Mouse (Mus musculus) gonadal fat pad, adult 2 months (tissue): Measurements from ENCODE around the gene Lsamp. TPM values are rescaled to one million over a fixed set of nuclear protein-coding genes. Genes with fewer than 3 reads are reported as not detected.

Source experiments
- DNase-seq: peaks from one replicate; pipeline ENCODE4 v3.0.0-alpha.2; 2012; ENCODE audit warnings: low read depth
- polyA plus RNA-seq: library from polyadenylated mRNA; depleted of rRNA; stranded (reverse); fragments of >200 nt; gene quantifications from 2 replicates; pipeline ENCODE4 v1.2.3, GENCODE M21; 2012; rRNA removed

The Lsamp gene
- polyA plus RNA-seq: 0.22 and 0.42 TPM in 2 replicates

- no peak for DNase-seq
Measured at GRCm38 (mm10) chr16:39984205-39984634, at the start of gene Lsamp. Gene Lsamp, plus strand, starts transcription at chr16:39984361.

DNA sequence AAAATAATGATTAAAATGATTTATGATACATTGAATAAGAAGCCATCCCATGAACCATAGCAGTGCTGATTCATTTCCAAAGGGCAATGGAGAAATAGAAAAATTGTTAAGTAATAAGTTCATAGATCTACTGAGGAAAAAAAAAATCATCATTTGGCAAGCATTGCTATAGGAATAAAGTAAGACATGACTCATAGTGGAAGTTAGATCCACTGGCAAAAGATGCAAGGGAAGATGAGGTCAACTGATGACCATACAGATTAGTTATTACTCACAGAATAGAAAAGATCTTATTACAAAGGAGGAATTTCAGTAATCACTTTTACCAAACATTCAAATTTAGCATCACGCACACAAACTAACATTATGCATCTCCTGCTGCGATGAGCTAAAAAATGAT, 26.5 kb upstream of the Lsamp start:
- no peak for DNase-seq

DNA sequence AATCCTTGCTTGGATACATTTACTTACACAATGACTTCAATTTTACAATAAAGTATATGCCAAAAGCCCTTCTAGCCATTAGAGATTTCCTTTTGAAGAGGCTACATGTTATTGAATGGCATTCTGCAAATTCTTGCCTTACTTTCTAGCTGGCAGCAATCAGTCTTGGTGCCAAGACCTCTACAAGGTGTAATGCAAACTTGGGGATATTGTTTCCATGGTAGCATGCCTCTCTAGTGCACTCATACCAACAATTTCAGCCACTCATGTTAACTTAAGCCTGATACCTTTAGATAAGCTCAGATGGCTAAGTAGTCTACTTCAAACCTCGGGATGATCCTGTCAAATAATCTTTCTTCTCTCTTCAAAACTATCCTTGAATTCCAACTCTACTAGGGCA, 11.4 kb upstream of the Lsamp start:
- DNase-seq: no peak

DNA sequence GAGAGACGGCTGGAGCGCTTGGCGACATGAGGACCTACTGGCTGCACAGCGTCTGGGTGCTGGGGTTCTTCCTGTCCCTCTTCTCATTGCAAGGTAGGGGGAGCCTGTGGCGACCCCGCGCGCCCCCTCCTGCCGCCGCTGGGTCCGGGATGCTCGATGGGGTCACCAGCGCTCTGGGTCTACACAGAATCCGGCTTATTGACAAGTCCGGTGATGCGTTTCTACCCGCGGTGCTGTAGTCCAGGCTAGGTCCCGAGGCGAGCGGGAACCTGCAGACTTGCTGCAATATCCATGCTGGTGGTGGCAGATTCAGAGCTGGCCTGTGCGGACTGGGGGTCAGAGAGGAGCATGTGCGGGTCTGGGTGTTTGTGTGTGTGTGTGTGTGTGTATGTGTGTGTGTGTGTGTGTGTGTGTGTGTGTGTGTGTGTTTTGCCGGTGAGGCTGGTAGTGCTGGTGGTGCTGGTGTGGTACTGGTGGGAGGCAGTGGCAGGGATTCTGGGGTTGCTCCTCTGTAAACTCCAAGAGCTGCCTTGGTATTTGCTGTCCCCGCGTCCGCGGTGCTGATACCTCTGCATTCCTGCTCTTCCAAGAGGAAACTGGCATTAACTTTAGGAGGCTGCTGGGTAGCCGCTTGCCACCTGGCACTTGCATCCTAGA, 602 bp downstream of the Lsamp start:
- DNase-seq: no peak

GRCm38 (mm10) chr16:39988466-39988865, 4.3 kb downstream of the Lsamp start:
- no peak for DNase-seq

DNA sequence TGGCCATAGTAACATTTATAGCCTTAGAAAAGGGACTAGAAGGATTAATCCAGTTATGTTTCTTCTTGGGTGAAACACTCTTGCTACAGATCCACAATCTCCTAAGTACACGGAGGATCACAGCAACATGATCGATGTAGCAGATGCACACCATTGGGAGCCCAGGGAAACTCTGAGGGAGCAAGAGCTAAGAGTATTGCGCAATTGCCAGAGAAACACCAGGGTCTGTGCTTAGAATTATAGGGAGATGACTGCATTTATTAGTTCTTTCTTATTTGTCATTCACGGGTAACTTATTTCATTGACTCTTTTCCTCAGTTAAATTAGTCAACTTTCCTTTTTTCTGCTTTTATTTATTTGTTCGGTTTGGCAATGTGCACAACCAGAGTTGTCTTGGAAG, 10.7 kb downstream of the Lsamp start:
- no peak for DNase-seq

- no peak for DNase-seq
Measured at GRCm38 (mm10) chr16:40008800-40009199, 24.6 kb downstream of the Lsamp start.

- DNase-seq: no peak
Measured at GRCm38 (mm10) chr16:40011106-40011505, 26.9 kb downstream of the Lsamp start.

- no peak for DNase-seq
Measured at GRCm38 (mm10) chr16:40022611-40023010, 38.5 kb downstream of the Lsamp start.

DNA sequence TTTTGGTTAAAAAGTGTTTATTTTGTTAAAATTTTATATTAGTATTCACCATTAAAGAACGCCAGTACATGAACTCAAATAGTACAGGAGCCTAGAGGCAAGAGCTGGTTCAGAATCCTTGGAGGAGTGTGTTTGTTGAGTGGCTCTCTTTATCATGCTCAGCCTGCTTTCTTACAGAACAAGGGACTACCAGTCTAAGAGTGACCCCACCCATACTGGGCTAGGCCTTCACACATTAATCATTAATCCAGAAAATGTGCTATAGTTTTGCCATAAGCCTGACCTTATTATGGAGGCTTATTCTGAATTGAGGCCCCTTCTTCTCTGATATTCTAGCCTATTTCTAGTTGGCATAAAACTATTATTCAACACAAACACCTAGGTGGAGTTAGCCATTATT, 52.6 kb downstream of the Lsamp start:
- DNase-seq: no peak

GRCm38 (mm10) chr16:40059546-40059945, 75.4 kb downstream of the Lsamp start:
- DNase-seq: no peak

DNA sequence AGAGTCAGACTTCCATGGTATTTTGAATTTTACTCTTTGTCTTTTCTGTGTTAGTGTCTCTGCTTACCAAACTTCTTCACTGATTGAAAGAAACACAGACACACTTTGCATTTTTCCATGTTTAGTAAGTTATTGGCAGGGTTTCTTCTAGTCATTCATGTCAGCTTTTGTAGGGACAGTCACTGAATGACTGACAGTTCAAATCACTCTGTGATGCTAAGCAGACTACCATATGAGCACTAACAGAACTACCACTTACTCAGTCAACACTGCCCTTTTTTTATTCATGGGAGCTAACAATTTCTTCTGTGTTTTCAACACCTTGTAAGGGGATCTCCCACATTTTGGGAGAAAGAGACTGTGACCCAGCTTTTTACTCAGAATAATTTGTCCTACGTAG, 75.8 kb downstream of the Lsamp start:
- DNase-seq: no peak

DNA sequence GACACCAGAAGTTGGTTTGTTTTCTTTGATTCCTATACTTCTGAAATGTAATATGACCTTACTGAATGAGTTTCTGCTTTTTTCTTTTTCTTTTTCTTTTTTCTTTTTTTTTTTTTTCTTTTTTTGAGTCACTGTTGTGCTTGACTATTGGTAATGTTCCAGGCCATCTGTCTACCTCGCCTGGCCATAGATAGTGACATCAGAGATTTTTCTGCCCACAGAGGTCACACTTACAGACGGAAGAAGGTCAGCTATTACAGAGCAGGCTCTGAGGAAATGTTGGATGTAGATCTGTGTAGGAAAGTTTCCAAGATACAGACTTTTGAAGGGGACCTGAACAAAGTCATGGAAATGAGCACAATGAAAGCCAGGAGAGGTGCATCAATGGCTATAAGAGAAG, 76.3 kb downstream of the Lsamp start:
- no peak for DNase-seq

GRCm38 (mm10) chr16:40075556-40075955, 91.4 kb downstream of the Lsamp start:
- no peak for DNase-seq

DNA sequence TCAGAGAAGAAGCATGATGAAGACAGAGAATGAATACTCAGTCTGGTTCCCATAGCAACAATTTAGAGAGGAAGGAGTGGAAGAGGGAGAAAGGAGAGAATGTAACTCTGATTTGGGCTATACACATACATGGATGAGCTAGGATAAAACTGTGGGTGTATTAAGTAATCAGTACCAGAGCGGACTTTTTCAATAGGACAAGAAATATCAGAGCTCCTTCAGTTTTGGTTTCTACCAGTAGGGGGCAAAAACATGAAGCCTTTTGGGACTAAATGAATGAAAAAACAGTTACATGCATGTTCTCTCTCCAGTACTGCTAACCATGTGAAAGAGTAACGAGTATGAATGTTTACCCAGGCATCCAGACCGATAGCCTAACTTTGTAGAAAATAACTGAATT, 96.1 kb downstream of the Lsamp start:
- DNase-seq: no peak

DNA sequence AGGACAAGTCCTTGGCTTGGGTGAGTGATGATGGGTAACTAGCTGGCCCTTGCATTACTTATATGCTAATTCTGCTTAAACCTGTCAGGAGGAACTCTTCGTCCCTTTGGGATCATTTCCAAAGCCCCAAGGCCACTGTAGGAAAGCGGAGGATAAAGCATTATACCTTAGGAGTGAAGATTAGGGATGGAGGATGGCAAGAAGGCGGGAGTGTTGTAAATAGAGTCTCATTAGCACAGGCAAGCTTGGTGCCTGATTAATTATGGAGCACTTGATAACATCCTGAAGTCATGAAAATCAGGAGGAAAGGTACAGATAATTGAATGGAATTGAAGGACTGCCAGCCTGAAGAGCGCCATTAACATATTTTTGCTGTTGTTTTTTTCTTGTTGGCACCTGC, 120.2 kb downstream of the Lsamp start:
- DNase-seq: no peak

GRCm38 (mm10) chr16:40182918-40183317, 198.8 kb downstream of the Lsamp start:
- DNase-seq: no peak

- no peak for DNase-seq
Measured at GRCm38 (mm10) chr16:40187987-40188590, 203.9 kb downstream of the Lsamp start.

DNA sequence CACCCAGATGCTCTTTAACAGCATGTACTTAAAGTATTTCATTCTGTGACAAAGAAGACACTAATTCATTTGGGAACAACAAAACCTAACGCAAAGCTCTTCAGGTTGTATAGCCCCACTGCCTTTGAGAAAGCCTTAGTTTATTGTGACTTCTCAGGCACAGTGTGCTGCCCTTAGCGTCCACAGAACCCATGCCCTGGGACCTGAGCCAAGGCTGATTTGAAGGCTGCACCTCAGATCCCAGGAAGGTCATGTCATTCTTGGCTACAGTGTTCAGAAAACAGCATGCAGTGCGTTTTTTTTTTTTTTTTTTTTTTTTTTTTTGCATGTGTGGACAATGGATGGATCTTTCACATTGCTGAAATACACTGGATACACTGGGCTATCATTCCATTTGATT, 210.2 kb downstream of the Lsamp start:
- DNase-seq: no peak

GRCm38 (mm10) chr16:40194839-40195238, 210.7 kb downstream of the Lsamp start:
- DNase-seq: no peak

DNA sequence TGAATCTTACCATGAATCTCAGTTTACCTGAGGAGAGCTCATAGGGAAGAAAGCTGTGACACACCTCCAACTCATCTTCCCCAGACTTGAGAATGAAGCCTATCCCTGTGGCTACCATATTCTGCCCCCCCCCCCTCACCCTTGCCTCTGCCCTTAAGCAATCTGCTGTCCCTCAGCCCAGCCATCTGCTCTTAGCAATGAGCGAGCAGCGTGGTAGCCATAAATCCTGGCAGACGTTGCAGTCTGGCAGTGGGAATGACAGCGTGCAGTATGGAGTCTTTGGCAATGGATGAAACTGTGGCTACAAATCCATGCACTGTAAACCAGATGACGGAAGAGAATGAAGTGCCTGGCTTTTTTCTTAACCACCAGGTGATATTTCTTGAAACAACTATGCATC, 244.5 kb downstream of the Lsamp start:
- no peak for DNase-seq

DNA sequence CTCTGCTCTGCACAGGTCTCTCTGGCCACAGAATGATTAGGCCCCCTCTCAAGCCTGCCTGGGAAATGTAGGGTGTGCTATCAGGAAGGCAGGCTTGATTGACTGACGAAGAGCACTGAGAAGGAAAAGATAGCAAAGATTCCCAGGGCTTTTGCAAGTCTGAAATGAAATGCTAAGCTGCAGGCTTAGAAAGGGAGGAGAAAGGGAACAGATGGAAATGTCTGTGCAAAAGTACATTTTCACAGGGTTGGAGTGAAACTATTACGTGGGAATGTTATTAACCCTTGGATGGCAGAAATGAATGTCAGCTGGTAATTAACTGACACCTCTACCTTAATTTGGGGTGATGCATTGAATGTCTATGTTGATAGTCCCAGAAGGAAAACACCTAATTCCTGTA, 248.9 kb downstream of the Lsamp start:
- no peak for DNase-seq

- DNase-seq: no peak
Measured at GRCm38 (mm10) chr16:40234151-40234895, 250.2 kb downstream of the Lsamp start.
